Mouse (Mus musculus) megakaryocyte, embryonic 14.5 days (primary cell): Measurements from ENCODE around the gene Noxo1.

Experiments used
- FLI1 ChIP-seq: IDR thresholded peaks from 2 replicates; pipeline ENCODE4 v1.6.1; 2012; ENCODE audit warnings: low read length, inconsistent platforms, mixed read lengths
- GATA1 ChIP-seq: IDR thresholded peaks from 3 replicates; pipeline ENCODE4 v1.6.1; 2012; ENCODE audit warnings: mixed read lengths, low read length, inconsistent platforms, borderline replicate concordance

DNA sequence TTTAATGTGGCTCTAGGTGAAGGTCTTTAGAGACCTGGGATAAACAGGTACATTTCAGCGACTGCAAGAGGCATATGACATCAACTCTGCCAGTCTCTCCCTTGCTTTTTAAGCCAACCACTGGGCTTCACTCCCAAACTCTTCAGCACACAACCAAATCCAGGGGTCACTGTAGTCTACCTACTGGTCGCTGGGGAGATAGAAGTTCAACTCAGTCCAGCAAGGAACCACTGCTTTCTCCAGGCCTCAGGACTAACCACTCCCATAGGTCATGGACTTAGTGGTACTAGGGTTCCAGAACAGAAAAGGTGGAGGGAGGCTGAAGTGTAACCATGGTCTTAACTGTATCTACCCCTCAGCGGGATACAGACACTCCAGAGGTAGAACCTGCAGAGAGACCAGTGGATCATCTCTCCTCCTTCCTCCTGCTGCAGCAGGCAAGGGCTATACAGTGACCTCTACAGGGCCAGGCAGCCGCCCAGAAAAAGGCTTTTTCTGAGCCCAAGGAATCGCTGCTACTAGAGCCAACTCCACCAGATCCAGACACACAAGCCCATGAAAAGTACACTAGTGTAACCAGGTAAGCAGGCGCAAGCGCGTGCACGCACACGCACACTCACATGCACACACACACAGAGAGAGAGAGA is 47.2 kb upstream of the Noxo1 start:
- TF ChIP-seq GATA1, result no peak
- no peak for TF ChIP-seq FLI1
